Mouse (Mus musculus) ZHBTc4 (cell line): ENCODE results near the gene 4930432K21Rik.

Experiments used
- DNase-seq: peaks from one replicate; pipeline ENCODE4 v3.0.0-alpha.2; 2011; ENCODE audit warnings: low read depth, low spot score

4930432K21Rik gene

GRCm38 (mm10) chr8:84190191-84190867 is 42.5 kb downstream of the 4930432K21Rik start:
- peak; percentile 74 for DNase-seq

DNA sequence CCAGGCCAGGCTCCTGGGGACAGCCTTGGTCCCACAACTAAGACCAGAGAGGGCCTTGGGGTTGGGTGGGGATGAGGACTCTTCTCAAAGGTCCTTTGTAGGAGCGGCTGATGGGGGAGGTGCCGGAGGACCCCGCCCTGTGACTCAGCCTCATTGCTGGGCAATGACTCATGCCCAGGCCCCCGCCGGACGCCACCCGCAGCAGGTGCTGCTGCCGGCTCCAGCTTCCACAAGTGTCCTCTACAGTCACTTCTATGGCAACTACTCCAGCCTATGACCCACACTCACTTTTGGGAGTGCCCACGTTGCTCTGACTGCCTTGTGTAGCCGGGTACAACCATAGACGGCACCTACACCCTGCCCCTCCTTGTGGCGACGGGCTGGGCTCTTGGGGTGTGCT is 44.2 kb downstream of the 4930432K21Rik start:
- peak; percentile 87 for DNase-seq

GRCm38 (mm10) chr8:84192555-84192954 is 44.7 kb downstream of the 4930432K21Rik start:
- DNase-seq, result peak; percentile 82

GRCm38 (mm10) chr8:84193161-84193560 is 45.3 kb downstream of the 4930432K21Rik start:
- DNase-seq, result no peak

- DNase-seq, result peak; percentile 65
These were observed 45.7 kb downstream of the 4930432K21Rik start for GRCm38 (mm10) chr8:84193566-84193965.

- peak; percentile 88 for DNase-seq
These were observed 46.5 kb downstream of the 4930432K21Rik start for GRCm38 (mm10) chr8:84194224-84194743.

GRCm38 (mm10) chr8:84197141-84197921 is 49.5 kb downstream of the 4930432K21Rik start:
- DNase-seq, result peak; percentile 75

DNA sequence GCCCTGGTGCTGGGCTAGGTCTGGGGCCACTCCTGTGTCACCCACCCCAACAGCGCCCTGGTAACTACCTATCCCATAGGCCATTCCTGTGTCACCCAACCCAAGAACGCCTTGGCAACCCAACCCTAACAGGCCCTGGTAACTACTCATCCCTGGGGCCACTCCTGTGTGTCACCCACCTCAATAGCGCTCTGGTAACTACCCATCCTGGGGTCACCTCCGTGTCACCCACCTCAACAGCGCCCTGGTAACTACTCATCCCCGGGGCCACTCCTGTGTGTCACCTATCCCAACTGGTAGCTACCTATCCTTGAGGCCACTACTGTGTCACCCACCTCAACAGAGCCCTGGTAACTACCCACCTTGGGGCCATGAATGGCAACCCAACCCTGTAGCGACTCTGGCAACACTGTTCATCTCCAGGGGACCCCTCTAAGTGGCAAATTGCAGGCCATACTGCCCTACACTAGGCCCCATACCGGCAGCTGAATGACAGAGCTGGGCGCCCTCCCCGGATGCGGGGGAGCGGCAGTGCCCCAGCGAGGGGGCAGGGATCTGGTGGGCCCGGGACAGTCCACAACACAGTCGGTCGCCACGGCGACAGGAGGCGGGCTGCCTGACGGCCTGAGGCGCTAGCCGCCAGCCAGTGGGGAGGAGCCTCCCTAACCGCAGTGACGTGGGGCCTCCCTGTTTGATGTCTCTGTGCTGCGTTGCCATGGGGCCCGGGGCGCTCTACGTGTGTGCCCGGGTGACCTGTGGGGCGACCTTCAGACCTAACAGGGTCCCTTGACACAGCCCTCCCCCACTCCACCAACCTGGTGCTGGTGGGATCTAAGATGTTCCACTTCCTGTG is 50.3 kb downstream of the 4930432K21Rik start:
- DNase-seq, result peak; percentile 92

DNA sequence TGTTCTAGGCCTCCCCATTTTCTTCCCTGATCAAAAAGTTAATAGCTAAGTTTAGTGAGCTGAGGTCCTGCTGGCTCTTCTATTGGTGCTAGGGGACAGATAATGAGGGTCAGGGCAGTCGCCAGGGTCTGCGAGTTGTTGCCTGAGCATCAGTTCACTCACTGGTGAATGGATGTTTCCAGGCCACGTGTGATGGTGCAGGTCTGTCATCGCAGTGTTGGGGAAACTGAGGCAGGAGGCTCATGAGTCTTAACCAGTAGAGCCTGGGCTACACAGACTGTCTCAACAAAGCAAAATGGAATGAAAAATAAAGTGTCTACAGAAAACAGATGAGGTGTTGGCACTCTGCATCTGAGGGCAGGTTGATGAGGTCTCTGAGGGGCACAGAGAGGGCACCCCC is 51.0 kb downstream of the 4930432K21Rik start:
- DNase-seq, result no peak

- no peak for DNase-seq
These were observed 51.7 kb downstream of the 4930432K21Rik start for GRCm38 (mm10) chr8:84199348-84200125.

DNA sequence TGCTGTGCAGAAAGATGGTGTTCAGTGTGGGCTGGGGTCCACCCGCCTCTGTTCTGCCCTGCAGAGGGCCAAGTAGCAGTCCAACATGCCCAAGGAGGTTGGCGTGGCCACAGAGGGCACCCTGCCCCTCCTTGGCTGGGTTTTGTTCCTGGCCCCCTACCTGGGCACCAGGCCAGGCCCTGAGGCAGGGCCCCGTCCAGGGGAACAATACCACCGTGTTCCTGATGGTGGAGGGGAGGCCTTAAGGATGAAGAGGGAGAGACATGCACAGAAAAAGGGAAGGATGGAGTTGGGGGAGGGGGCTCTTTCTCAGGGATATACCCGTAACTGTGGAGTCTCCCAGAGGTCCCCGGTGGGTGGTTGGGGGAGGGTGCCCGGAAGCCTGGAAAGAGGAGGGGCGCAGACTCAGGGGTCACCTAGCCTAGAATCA is 52.3 kb downstream of the 4930432K21Rik start:
- DNase-seq, result no peak

GRCm38 (mm10) chr8:84200652-84201544 is 53.1 kb downstream of the 4930432K21Rik start:
- DNase-seq, result peak; percentile 56

- no peak for DNase-seq
These were observed 53.9 kb downstream of the 4930432K21Rik start for GRCm38 (mm10) chr8:84201545-84202245.

GRCm38 (mm10) chr8:84202466-84202865 is 54.6 kb downstream of the 4930432K21Rik start:
- no peak for DNase-seq

- DNase-seq, result peak; percentile 80
These were observed 55.4 kb downstream of the 4930432K21Rik start for GRCm38 (mm10) chr8:84202938-84203917.

DNA sequence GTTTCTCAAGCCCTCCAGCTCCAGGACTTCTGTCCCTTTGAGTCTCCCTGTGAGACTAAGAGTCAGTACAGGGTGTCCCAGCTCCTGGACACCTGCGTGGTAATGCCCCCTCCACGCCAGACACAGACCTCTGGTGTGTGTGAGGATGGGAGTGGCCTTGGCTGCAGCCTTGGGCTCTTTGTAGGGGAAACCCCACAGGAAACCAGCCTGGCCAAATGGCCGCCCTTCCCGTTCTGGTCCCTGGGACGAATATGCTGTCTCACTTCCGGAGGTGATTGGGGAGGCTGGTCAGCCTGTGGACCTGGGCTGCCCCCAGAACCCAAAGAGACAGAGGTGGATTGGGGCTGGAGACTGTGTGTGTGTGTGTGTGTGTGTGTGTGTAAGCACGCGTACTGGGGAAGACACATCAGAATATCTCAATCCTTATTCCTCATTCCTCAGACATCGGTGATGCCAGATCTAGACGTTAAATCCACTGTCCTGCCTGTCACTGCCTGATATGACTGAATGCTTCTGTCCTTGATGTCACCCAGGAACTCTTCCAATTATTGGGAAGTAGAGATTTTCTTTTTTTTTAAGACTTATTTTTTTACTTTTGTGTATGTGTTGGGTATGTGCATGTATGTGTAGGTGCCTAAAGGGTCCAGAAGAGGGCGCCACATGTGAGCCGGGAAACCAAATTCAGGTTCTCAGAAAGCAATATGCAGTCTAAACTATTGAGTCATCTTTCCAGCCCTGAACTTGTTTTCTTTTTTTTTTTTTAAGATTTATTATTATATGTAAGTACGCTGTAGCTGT is 56.3 kb downstream of the 4930432K21Rik start:
- DNase-seq, result peak; percentile 76

DNA sequence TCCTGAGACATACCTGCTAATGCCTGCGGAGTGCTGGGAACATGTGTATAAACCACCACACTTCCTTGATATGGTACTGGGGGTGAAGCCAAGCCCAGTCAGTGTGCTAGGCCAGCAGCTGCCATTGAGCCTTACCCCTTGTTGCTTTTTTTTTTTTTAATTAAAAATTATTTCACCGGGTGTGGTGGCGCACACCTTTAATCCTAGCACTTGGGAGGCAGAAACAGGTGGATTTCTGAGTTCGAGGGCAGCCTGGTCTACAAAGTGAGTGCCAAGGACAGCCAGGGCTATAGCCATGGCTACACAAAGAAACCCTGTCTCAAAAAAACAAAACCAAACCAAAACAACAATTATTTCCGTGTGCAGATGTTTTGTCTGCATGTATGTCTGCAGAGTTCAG is 57.2 kb downstream of the 4930432K21Rik start:
- no peak for DNase-seq
